Comparison of ENCODE assay signal across 9 mouse cellular contexts in genomic region chr8:94942566-94942965, GRCm38 (mm10). TPM values are rescaled to one million over a fixed set of nuclear protein-coding genes. Genes with fewer than 3 reads are reported as not detected.
DNase-seq lines count a peak whose midpoint lies in the region; ATAC-seq and TF ChIP-seq lines count a peak whose summit lies in the region.
"Had no signal": no experiment of that assay in that cellular context is flagged by ENCODE, and none has a peak within 500 bp of the region (broad histone marks: within the 10 kb centered on the region; RNA-seq: fewer than 3 reads in every experiment).

No protein-coding gene starts in this region.

- H3K27ac ChIP-seq in kidney, adult 2 months (ENCODE audit: insufficient read depth, low read depth, low read length) = no peak overlapping the region
- no peak overlapping the region for H3K27ac ChIP-seq in kidney, embryonic 15.5 days
- H3K27ac ChIP-seq: macrophage had no signal

- H3K4me3 ChIP-seq in kidney, adult 2 months (ENCODE audit: insufficient read depth, low read depth, low read length) = no peak overlapping the region
- no peak overlapping the region for H3K4me3 ChIP-seq in kidney, embryonic 15.5 days (replicated peaks)

- no peaks in the 10 kb centered on the region for H3K4me1 ChIP-seq in kidney, adult 2 months (ENCODE audit: control insufficient read depth, insufficient read depth, low read length)
- H3K4me1 ChIP-seq in kidney, embryonic 15.5 days = no peaks in the 10 kb centered on the region

- no peak overlapping the region for H3K9ac ChIP-seq in kidney, embryonic 15.5 days

- H3K36me3 ChIP-seq in kidney, adult 2 months (ENCODE audit: control insufficient read depth, insufficient read depth, low read length) = no peaks in the 10 kb centered on the region
- H3K36me3 ChIP-seq in kidney, embryonic 15.5 days = no peaks in the 10 kb centered on the region

- TF ChIP-seq CTCF in kidney, adult 2 months (conservative IDR thresholded peaks at IDR 0.05; ENCODE audit: insufficient read depth, insufficient read length, low read depth, low read length) = peak; percentile 90

- H3K4me2 ChIP-seq in kidney, embryonic 15.5 days = no peak overlapping the region

- WGBS in kidney, adult 2 months = 15% methylated on average over 6 of the region's 6 CpGs
- WGBS in kidney, embryonic 15.5 days = 20% methylated on average over 6 of the region's 6 CpGs

- no peaks in the 10 kb centered on the region for H3K27me3 ChIP-seq in kidney, adult 2 months (replicated peaks; ENCODE audit: control insufficient read depth, insufficient read depth, low read length)
- H3K27me3 ChIP-seq in kidney, embryonic 15.5 days = 0 out of 2 replicates have a peak, but pooled peaks cover 3% of the 10 kb centered on the region

- no peaks in the 10 kb centered on the region for H3K9me3 ChIP-seq in kidney, embryonic 15.5 days (replicated peaks)

- ATAC-seq in kidney, embryonic 15.5 days (replicated peaks; ENCODE audit: low FRiP score) = no peak
- ATAC-seq in erythroid progenitor cell, adult 5-6 weeks (replicated peaks; ENCODE audit: low FRiP score, poor library complexity, severe bottlenecking) = peak; percentile 56; the same call in 1 of the 2 replicates

- TF ChIP-seq POLR2A in kidney, adult 2 months (IDR thresholded peaks at IDR 0.05; ENCODE audit: low read depth, low read length) = no peak

- peak; percentile 71 for DNase-seq in kidney, adult 2 months
- peak; percentile 25 for DNase-seq in adrenal gland, adult 8-10 months
- DNase-seq in hindlimb bud, embryonic 11.5 days (ENCODE audit: extremely low spot score, low read depth, low spot score) = peak; percentile 30
- peak; percentile 78 for DNase-seq in liver
- DNase-seq in naive thymus-derived CD4-positive, alpha-beta T cell, adult 2 months (ENCODE audit: low read depth) = peak; percentile 79
- DNase-seq in thymus, postnatal 0 days (ENCODE audit: low spot score) = peak; percentile 77

RNA-seq across cellular contexts. Expression of gene Adgrg5, which starts 19.1 kb away (rescaled TPM):
- polyA plus RNA-seq in kidney, adult 2 months (2012; rRNA removed) = 0.56 and 2.6 TPM in 2 replicates
- polyA plus RNA-seq in kidney, embryonic 15.5 days (2015; fragmentation: Nextera tagmentation; extraction: Ambion mirVana) = 0.05 and 0.13 TPM in 2 replicates
- 1 to 10 TPM in 2 of 4 experiments, under 1 TPM in 2; 0.49 to 2.0 (median 0.94) TPM for total RNA-seq in adrenal gland, adult 8-10 months (2022)
- not detected in 2 replicates for total RNA-seq in erythroid progenitor cell, adult 5-6 weeks (2015; ENCODE audit: low replicate concordance)
- 0.39 TPM in 1 of 2 replicates, not detected in the other for total RNA-seq in erythroid progenitor cell, adult 5-6 weeks (2017; ENCODE audit: low replicate concordance)
- 5.4 and 5.5 TPM in 2 replicates for polyA plus RNA-seq in thymus, postnatal 0 days (2015; fragmentation: Nextera tagmentation; extraction: Ambion mirVana)

RNA-seq across cellular contexts. Expression of gene Ccdc102a, which starts 24.7 kb away (rescaled TPM):
- 5.7 and 6.8 TPM in 2 replicates for polyA plus RNA-seq in kidney, adult 2 months (2012; rRNA removed)
- 21.6 and 24.1 TPM in 2 replicates for polyA plus RNA-seq in kidney, embryonic 15.5 days (2015; fragmentation: Nextera tagmentation; extraction: Ambion mirVana)
- total RNA-seq in adrenal gland, adult 8-10 months (2022) = 10 to 100 TPM in 2 of 4 experiments, 1 to 10 TPM in 2; 6.9 to 11.1 (median 8.6) TPM
- not detected in 2 replicates for total RNA-seq in erythroid progenitor cell, adult 5-6 weeks (2015; ENCODE audit: low replicate concordance)
- total RNA-seq in erythroid progenitor cell, adult 5-6 weeks (2017; ENCODE audit: low replicate concordance) = 0.15 and 0.51 TPM in 2 replicates
- polyA plus RNA-seq in thymus, postnatal 0 days (2015; fragmentation: Nextera tagmentation; extraction: Ambion mirVana) = 7.8 and 9.4 TPM in 2 replicates

RNA-seq across cellular contexts. Expression of gene Adgrg1, which starts 32.0 kb away (rescaled TPM):
- 342 and 447 TPM in 2 replicates for polyA plus RNA-seq in kidney, adult 2 months (2012; rRNA removed)
- 41.7 and 44.8 TPM in 2 replicates for polyA plus RNA-seq in kidney, embryonic 15.5 days (2015; fragmentation: Nextera tagmentation; extraction: Ambion mirVana)
- total RNA-seq in adrenal gland, adult 8-10 months (2022) = 10 to 100 TPM; 14.6 to 60.9 (median 38.3) TPM
- 29.3 and 55.9 TPM in 2 replicates for total RNA-seq in erythroid progenitor cell, adult 5-6 weeks (2015; ENCODE audit: low replicate concordance)
- 12.4 and 14.4 TPM in 2 replicates for total RNA-seq in erythroid progenitor cell, adult 5-6 weeks (2017; ENCODE audit: low replicate concordance)
- polyA plus RNA-seq in thymus, postnatal 0 days (2015; fragmentation: Nextera tagmentation; extraction: Ambion mirVana) = 37.8 and 43.2 TPM in 2 replicates

Comparison
In these comparisons a context has a peak if more than half of its experiments do, and no peak if none do; other contexts are left out.
1. DNase-seq: peak in every context shown above with its lines; median percentile 79 in naive thymus-derived CD4-positive, alpha-beta T cell, adult 2 months; 78 in liver; 77 in thymus, postnatal 0 days; 71 in kidney, adult 2 months; 30 in hindlimb bud, embryonic 11.5 days; 25 in adrenal gland, adult 8-10 months.